Mouse (Mus musculus) brain, embryonic 14.5 days (tissue): Measurements from ENCODE around the gene Smyd4.

Experiments used
- CTCF ChIP-seq: fragments of 200-500 bp; IDR thresholded peaks from 2 replicates; pipeline ENCODE4 v1.5.1; 2012; ENCODE audit warnings: inconsistent platforms, mild to moderate bottlenecking, moderate library complexity, borderline replicate concordance; ENCODE audit not compliant: insufficient read depth, insufficient read length; ENCODE audit errors: extremely low read depth
- POLR2A ChIP-seq: fragments of 200-500 bp; IDR thresholded peaks from 2 replicates; pipeline ENCODE4 v1.6.1; 2012; ENCODE audit warnings: mild to moderate bottlenecking, inconsistent platforms, borderline replicate concordance; ENCODE audit not compliant: poor library complexity, insufficient read depth, insufficient read length, severe bottlenecking; ENCODE audit errors: extremely low read depth

DNA sequence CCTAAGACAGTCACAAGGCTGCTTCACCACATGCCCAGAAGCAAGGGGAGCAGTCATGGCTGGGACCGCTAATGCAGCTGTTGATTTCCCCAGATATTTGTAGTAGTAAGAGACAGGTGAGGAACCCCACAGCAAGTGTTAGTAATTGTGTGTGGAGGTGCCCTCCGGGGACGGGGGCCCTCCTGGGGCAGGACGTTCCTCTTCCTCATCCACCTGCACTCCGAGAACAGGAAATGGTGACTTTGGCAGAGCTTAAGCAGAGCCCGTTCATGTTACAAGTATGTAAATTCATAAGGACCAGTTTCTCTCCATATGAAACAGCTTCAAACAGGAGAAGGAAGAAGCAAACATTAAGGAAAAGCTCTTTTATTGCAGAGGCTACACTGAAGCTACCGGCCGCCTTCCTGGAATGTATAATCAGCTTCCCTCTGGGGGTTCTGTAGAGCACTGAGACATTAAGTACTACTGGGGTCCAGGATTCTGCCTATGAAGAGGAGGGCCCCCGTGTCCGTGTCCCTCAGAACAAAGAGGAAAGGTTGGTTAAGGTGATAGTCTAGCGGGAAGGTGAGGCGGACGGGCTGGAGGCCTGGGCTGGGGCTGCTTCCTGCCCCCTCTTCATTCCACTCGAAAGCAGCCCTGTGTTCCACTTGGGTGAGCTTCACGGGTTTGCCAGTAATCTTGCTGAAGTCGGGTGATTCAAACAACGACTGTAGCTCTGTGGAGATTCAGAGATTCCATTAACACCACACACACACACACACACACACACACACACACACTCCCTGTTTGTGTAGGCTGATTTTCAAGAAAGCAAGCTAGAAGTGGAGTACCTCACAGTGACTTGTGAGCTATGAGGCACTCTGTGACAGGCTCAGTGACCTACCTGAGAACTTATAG lies 61.7 kb downstream of the Smyd4 start:
- TF ChIP-seq CTCF (no peak), POLR2A (no peak)
